Mouse (Mus musculus) c-Kit-negative CD71-positive TER-119-positive erythroid progenitor cells, embryonic 14.5 days (primary cell): ENCODE results near the gene Sox6.

ENCODE experiments used
- DNase-seq: peaks from one replicate; pipeline ENCODE4 v3.0.0-alpha.2; 2013; ENCODE audit warnings: low read depth, low spot score

The Sox6 gene

DNA sequence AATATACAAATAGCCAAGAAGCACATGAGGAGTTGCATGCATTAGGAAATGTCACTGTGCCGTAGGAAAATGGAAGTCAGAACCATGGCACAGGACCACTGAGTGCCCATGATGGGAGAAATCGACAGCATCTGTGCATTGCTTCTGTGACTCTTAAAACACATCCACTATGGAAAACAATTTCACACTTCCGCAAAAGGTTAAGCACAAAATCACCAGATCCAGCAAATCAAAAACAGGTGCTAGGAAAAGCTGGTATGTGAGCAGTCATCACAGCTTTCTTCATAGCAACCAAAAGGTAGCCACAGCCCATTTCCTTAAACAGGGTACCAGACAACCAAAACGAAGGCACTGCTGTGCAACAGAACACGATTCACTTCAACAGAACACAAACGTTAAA, 52.9 kb downstream of the Sox6 start:
- no peak for DNase-seq

DNA sequence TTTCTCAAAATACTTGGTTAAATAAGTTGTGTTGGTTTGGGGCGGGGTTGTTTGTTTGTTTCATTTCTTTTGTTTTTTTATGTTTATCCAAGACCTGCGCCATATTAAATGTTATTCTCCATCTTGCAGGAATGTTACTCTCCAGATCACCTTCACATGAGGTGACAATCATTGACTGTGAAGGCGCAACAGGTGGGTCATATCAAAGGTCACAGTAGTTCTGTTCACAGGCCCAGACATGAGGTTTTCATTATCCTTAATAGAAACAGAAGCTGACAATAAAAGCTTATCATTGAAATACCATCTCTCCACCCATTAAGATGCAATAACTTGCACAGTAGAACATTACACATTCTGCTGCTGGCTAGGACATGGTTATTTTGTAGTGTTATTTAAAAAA, 54.5 kb downstream of the Sox6 start:
- no peak for DNase-seq

DNA sequence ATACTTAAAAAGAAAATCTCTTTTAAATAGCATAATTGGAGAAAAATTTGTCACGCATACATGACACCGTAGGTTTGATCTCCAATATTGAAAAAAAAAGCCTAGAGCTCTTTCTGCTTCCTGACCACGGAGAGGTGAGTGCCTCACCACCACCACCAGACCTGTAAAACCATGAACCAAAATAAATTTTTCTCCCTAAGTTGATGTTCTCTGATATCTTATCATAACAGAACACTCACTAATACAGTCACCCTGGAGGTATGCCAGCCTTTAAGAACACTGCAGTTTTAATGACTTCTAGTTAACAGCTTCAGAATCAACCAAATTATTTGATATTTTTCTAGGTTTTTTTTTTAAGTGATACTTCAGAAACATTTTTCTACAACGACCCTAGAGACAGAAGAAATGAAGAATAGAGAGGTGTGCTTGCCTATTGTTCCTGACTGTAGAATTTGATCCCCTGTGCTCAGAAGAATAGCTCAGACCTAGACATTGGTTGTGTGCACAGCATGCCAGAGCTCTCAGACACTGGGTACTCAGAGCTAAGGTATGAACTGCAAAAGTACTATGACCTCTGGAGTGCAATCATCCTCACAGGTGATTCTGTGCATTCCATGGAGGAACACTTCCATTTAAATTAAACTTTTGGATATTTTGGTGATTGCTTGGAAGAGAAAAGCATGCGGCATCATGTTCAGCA, 58.6 kb downstream of the Sox6 start:
- peak; percentile 20 for DNase-seq

DNA sequence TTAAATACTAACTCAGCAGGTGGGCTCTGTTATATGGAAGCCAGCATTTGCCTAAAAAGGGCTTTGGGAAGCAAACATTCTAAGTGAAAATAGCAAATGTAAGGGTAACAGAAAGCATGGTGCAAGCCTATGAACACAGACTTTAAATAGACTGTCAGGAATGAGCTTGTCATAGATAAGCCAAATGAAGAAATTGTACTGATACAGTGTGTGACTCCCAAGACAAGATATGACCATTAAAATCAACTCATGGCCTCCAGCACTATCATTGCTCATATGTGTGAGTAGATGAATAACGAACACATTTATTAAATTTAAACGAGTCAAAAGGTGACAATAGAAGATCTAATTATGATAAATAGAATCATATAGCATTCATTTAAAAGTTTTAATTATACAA, 64.1 kb downstream of the Sox6 start:
- no peak for DNase-seq

DNA sequence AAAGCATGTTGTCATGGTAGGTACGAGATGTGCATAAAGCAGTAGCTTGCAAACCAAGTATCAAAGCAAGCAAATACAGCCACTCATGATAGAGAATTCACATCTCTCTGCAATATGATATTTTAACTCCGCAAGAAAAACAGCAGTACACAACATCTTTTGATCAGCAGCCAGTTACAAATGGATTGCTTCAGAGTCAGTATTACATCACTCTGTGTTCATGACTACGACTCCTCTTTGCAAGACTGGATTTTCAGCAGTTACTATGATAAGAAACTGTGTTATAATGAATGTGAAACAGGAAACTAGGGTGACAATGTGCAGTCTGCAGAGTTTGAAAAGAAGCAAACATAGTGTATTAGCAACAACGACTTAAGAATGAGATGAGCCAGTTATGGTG, 71.4 kb downstream of the Sox6 start:
- DNase-seq: no peak

DNA sequence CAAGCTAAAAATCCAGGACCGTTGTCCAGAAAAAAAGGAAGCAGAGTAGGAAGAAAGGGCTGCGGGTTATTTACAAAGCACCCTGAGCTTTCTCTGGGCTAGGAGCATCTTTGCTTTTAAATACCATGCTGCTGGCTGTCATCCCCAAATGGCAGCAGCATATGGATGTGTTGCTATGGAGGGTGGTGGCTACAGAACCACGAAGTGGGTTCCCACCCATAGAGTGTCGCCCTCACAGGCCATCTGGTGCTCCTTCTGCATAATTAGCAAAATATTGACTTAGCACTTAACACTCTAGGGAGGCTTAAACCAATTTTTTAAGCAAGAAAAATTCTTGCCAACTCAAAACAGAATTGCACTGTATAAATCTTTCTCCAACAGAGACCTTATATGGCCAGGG, 72.4 kb downstream of the Sox6 start:
- no peak for DNase-seq

DNA sequence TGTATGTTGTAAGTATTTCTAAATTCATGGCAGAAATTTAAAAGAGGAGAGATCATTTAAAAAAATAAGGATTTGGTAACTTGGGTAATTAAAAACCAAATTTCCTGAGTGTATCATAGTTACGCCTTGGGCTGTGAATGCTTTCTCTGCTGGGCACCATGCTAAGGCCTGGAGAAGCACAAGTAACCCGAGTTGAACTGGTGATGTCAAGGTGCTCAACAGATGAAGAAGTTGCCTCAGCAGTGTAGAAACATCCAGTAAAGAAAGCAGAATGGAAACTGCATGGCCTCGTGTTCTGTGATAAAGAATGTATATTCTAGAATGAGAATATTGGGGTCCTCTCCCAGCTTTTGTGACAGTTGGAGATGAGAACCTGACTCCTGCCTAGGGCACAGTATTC, 85.5 kb downstream of the Sox6 start:
- DNase-seq: no peak

DNA sequence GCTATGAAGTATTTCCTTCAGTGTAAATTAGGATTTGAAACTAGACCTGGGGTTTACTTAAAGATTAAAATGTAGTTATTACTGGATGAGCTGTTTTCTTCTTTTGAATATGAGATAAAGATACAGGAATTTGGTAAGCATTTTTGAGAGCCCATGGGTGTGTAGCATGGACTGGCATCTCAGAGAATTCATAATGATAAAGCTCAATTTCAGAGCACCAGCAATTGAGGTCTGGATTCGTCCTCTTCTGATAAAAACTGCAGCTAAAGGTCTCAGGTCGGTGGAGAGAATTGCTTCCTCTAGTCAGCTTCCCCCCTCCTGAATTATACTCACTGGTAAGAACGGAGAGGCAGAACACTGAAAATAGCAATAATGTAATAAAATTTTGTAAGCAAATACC, 86.4 kb downstream of the Sox6 start:
- DNase-seq: peak; percentile 40

DNA sequence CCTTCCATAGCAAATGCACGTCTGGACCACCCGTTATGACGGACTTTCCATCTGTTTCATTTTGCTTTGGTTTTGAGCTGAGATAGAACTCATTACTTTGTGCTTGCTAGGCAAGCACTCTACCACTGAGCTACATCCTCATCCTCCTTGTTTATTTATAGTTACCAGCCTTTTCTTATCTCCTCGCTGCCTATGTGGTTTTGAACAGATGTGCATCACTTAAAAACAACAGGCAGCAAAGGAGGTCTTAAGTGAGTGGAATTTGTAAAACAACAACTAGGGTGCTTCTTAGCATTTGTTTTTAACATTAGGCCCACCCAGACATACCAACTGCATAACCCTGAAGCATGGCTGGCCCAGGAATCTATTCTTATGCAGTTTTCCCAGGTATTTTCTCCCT, 86.9 kb downstream of the Sox6 start:
- peak; percentile 49 for DNase-seq

DNA sequence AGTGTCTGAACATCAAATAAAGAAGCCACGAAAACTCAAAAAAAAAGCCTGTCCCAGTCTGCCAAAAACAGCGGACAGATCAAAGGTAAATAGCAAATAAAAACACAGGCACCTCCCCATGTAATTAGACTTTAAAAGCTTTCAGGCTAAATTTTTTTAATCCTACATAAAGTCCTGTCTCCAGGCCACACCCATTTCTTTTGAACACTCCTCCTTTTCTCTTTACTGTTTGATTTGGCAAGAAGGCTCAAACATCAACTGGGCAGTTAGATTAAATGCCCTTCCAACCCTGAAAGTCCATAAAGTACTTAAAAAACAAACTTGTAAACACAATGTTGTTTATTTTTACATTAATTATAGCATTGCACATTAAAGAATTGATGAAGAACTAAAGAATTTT, 90.7 kb downstream of the Sox6 start:
- no peak for DNase-seq

DNA sequence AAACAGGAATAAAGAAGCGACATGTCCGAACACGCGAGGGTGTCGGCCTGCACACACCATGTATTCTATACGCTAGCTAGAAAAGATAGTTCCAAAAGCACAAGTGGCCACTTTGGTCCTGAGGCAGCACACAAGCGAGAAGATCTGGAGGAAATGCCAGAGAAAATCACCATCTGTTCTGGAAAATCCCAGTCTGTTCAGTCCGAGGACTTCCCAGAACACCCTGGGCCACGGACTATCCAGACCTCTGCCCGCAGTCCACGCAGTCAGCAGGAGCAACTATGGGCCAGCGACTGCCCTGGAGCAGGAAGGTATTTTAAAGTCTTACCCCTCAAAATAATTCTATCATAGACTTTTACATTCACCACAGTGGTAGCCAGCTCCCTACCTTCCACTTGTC, 92.0 kb downstream of the Sox6 start:
- no peak for DNase-seq

DNA sequence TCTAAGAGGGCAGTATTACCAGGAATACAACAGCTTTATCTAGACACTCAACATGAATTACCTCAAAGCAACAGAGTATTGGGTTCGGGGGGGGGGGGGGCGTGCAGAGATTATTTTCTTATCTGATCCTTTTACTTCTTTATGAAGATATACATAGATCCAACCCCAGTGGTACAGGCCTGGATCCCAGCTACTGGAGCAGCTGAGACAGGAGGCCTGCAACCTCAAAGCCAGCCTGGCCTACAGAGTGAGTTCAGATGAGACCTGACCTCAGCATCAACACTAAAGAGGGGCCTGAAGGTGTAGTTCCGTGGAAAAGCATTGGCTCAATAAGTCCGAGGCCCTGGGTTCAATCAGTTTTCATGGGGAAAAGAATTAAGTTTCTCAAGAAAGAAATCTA, 93.1 kb downstream of the Sox6 start:
- DNase-seq: no peak

DNA sequence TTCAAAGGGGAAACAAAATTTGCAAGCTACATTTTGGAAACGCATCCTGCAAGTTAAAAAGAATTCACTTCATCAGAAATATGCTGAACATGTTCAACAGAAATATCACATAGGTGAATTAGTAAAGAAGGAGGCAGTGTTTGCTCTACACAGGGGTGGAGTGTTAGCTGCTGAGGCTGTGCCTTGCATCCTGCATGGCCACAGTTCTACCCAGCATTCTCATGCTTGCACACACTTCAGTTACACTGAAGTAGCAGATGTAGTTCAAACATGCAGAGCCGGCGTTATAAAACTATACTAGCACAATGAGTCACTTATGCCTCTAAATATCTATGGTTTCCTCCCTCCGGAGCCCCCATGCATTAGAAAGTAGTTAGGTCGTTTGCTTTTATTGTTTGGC, 94.3 kb downstream of the Sox6 start:
- no peak for DNase-seq

DNA sequence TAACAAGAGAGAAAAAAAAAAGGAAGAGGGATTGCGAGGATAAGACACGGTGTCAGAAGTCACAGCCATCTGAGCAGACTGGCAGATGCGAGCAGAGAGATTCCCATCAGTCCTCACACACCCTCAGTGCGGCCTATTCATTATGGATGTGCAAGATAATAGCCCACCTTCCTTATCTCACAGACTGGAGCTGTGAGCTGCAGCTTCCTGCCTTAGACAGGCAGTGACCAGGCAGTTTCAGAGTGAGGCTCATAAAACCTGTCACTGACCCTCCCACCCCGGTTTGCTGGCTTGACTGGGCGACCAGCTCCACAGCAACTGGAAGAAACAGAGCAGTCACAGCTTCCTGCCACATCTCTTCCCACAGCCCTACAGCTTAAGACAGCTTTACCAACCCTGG, 96.8 kb downstream of the Sox6 start:
- peak; percentile 51 for DNase-seq

DNA sequence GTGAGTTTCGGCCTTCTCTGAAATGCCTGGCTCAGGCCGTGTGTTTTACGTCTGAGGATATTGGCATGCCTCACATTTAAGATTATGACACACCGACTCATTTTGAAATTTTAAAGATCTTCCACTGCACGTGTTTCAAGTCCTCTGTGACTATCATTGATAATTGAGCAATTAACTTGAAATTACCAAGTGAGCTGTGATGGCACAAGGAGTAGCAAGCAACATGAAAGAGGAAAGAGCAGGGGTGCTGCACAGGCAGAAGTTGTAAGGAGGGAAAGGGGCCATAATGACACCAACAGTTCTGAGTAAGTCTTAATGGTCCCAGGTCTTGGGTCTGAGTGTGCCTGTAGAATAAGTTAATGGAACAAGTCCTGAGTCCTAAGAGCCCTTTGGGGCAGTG, 99.3 kb downstream of the Sox6 start:
- DNase-seq: no peak

DNA sequence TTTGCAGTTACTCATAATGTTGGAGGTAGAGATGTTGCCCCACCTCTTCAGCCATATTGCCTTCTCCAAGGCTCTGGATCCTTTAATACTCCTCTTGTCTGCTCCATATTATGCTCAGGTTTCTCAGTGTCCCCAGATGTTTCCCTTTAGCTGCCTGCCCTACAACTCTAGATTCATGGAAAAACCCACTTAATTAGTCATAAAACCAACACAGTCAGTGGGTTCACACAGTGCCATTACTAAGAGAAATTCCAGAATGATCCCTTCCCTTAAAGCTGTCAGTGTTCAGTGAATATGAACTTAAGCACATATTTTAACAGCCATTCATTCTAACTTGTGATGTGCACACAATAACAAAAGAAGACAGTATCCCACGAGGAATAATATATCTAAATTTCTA, 101.7 kb downstream of the Sox6 start:
- no peak for DNase-seq

DNA sequence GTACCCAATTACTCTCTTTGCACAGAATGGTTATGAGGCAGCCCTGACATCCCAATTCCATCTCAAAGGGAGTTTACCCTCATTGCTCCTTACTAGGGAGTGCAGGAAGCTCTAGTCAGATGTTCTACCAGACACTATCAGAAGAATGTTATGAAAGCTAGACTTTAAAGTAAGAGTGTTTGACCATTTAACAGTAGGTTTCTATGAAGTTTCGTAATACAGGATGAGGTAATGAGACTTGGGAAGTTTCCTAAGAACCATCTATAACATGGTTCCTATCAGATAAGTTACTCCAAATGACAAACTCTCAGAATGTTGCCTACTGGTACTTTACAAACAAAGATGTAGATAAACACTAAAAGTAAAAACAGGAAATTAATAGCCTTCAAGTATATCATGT, 123.3 kb downstream of the Sox6 start:
- DNase-seq: no peak

DNA sequence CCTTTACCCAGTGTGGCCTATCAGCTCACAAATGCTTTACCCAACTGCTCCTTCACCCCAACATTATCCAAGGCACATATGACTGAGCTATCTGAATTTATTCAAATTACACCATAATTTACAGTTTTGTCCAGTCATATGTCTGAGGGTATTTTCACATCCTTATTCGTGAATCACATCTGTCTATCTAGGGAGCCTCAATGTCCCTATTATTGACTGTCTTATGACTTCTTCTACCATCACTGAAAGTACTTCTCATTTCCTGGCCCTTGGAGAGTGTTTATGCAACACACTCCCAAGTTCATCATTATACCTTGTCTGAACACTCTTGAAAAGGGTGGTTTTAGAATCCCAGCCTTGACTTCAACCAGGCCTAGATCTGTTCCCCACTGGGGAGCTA, 128.3 kb downstream of the Sox6 start:
- DNase-seq: no peak

DNA sequence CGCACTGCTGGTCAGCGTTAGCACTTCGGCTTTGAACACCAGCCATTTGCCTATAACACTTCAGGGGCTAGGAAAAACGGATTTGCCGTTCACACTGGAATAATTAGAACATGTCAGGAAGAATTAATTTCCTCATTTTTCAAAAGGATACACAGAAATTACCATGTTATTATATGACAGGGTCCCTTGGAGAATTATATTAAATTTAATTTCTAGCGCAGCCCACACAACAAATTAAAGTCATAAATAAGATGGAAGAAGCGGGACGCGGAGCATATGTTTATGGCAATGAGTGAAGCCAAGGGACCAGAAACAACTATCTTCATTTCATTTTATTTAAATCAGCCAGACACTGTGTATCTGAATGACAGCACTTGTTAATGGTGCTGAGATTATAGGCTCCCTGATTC, 133.8 kb downstream of the Sox6 start:
- DNase-seq: no peak

DNA sequence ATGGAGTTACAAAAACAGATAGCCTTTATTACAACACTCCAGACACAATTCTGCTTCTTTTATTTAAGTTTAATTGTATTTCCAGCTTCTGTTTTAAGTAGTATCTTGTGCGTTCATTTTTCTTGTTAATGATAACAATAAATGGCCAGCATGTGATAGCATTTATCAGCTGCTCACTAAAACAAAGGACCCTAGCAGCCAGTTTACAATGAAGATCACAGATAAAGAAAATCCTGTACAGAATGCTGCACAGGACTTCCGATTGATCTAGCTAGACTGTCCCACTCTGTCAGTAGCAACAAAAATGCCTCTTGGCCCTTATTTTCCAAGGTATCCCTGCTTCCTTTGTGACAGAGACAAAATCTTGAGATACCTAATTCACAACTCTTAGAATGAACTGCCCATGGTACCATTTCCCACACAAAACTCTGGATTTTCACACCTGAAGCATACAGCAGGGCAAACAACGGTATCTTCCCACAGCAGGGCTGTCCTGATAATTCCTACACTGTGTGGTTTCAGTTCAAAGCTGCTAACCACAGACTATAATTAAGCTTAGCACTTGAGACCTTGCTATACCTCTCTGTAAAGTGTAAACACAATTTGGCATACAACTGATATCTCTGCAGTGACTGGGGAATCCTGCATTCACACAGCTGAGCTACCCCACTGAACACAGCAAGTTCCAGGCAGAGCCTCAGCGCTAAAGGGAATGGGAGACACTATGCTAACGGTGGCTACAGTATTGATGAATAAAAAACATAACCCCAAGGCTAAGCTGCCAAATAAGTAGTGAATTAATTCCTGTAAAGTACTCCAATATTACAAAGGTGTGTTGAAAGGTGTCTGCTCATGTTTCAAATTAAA, 134.4 kb downstream of the Sox6 start:
- DNase-seq: no peak

DNA sequence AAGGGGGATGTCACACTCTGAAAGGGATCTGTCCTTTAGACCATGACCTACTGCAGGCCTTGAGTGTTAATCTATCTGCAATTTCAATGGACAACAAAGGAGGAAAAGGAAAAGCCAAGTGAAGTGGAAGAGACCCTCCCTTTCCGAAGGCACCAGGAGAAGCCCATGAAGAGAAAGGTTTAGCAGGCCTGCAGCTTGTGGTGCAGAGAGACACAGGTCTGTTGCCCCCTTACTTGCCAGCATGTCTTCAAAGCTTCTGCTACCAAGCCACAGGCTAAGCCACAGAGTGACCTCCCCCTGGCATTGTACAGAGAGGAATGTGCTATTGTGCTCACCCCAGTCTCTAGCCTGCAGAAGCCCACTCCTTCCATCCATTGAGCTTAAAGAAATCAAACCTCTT, 135.2 kb downstream of the Sox6 start:
- DNase-seq: no peak

DNA sequence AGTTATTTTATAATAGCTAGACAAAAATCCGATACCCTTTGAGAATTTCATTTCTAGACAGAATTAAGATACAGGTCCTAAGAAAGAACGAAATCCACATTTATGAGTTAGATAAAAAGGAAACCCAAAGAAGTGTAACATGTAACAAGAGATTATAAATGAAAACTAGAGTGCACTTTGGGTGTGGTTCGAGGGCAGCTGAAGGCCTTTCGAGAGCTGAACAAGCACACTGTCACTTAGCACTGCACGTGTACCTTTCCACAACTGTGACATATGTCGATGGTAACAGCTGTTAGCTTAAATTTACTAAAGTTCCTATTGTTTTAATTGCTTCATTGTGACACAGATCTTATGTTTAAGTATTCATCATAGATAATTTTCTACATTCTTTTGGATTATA, 142.8 kb downstream of the Sox6 start:
- peak; percentile 40 for DNase-seq

DNA sequence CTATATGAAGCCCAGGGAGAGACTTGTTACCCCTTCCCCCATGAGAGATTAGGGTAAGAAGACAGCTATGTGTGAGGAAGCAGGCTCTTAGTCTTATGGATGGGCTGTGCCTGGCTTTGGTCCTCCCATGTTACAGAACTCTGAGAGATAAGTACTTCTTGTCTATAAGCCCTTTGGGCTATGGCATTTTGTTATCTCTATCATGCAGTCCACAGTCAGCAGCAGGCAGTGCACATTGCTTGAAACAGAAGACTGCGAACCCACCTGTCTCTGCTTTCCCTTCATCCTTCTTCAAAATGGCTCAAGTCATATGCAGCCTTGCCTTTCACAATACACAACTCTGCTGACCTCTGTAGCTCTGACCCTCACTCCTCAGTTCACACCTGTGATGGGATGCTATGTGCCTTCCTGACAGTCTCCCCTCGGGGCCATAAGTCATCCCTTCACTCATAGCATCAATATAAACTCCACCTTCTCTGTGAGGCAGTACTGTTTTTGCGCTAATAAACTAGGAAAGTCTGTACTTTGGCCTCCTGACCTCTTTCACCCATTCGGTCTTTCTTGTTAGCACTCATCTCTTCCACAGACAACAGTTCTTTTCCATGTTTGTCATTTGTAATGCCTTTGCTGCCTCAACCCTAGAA, 143.4 kb downstream of the Sox6 start:
- DNase-seq: peak; percentile 52
